9 mouse cellular contexts compared by ENCODE assay signal in the genomic region with DNA sequence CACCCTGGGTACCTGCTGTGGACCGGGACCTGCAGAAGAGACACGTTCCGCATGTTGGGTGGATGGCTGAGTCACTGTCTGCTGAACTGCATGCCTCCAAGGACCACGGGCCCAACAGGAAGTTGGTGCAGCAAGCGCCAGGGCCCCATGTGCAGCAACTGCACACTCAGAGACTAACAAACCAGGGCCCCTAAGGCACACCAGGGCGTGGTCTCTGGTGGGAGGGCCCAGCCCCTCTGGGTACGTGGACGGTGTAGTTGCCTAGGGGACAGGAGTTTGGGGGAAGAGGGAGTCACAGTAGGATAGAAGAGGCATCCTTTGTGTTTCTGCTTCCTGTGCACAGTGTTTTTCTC. TPM values are rescaled to one million over a fixed set of nuclear protein-coding genes. Genes with fewer than 3 reads are reported as not detected.
A peak's percentile ranks its signal among the peaks of the same experiment; 100 is the strongest.
DNase-seq lines count a peak whose midpoint lies in the region; TF ChIP-seq lines count a peak whose summit lies in the region.
"Had no signal": no experiment of that assay in that cellular context is flagged by ENCODE, and none has a peak within 500 bp of the region (broad histone marks: within the 10 kb centered on the region; RNA-seq: fewer than 3 reads in every experiment).

No protein-coding gene starts in this region.

- H3K79me2 ChIP-seq in heart, adult 2 months (replicated peaks; ENCODE audit: control insufficient read depth, insufficient read depth, low read length) = no peaks in the 10 kb centered on the region

- no peaks in the 10 kb centered on the region for H3K9me3 ChIP-seq in heart, embryonic 10.5 days

- DNase-seq in heart, adult 2 months = peak; percentile 40 to 65
- DNase-seq in heart, embryonic 10.5 days (ENCODE audit: low spot score) = no peak
- DNase-seq in lung, postnatal 10 days = peak; percentile 29
- DNase-seq in spleen, postnatal 4 days (ENCODE audit: low spot score in 2 of 2) = peak; percentile 68 to 80
- no peak for DNase-seq in retina, embryonic 14.5 days (ENCODE audit: low spot score)
- DNase-seq in left cerebral cortex, postnatal 25 days (ENCODE audit: low spot score in 2 of 2) = no peak
- DNase-seq in layer of hippocampus, adult 18-20 months (ENCODE audit: low spot score in 2 of 2) = no peak

- no peaks in the 10 kb centered on the region for H3K4me1 ChIP-seq in heart, adult 2 months (ENCODE audit: control insufficient read depth, insufficient read depth, low read length)
- peaks cover 6% of the 10 kb centered on the region; the same call in 1 of the 2 replicates for H3K4me1 ChIP-seq in heart, embryonic 10.5 days
- peaks cover 20% of the 10 kb centered on the region for H3K4me1 ChIP-seq in bone marrow macrophage, adult 2 months (ENCODE audit: control insufficient read depth, insufficient read depth, low read length)

- no peak overlapping the region for H3K27ac ChIP-seq in heart, adult 2 months
- H3K27ac ChIP-seq in heart, embryonic 10.5 days = no peak overlapping the region
- H3K27ac ChIP-seq in bone marrow macrophage, adult 2 months (ENCODE audit: insufficient read depth, low read depth, low read length) = peak overlapping the region; percentile 90
- H3K27ac ChIP-seq: kidney, postnatal 0 days had no signal

- WGBS in heart, adult 2 months = 54% methylated on average over 8 of the region's 8 CpGs
- WGBS in heart, embryonic 10.5 days = 72% methylated on average over 8 of the region's 8 CpGs

- H3K9ac ChIP-seq in heart, adult 2 months (ENCODE audit: low read depth, low read length) = no peak overlapping the region

- no peak for TF ChIP-seq EP300 in heart, adult 2 months (IDR thresholded peaks at IDR 0.05; ENCODE audit: insufficient read depth, low read depth, low read length)

- H3K4me3 ChIP-seq in heart, adult 2 months = no peak overlapping the region
- H3K4me3 ChIP-seq in heart, embryonic 10.5 days = no peak overlapping the region
- H3K4me3 ChIP-seq in bone marrow macrophage, adult 2 months (ENCODE audit: insufficient read depth, low read length) = peak overlapping the region; percentile 84

- no peaks in the 10 kb centered on the region for H3K36me3 ChIP-seq in heart, adult 2 months (ENCODE audit: control insufficient read depth, insufficient read depth, low read length)
- no peaks in the 10 kb centered on the region for H3K36me3 ChIP-seq in heart, embryonic 10.5 days

- no peaks in the 10 kb centered on the region for H3K27me3 ChIP-seq in heart, adult 2 months (ENCODE audit: control insufficient read depth, insufficient read depth, low read length)
- no peaks in the 10 kb centered on the region for H3K27me3 ChIP-seq in heart, embryonic 10.5 days (ENCODE audit: insufficient read depth, poor library complexity, severe bottlenecking)

- TF ChIP-seq POLR2A in heart, adult 2 months (IDR thresholded peaks at IDR 0.05; ENCODE audit: insufficient read depth, low read depth, low read length) = no peak
- no peak for TF ChIP-seq POLR2A in bone marrow macrophage, adult 2 months (IDR thresholded peaks at IDR 0.05; ENCODE audit: borderline replicate concordance, low read depth, low read length)

- intact Hi-C loops in heart, adult 2 months (cut with DNase I) = no loop called here
- intact Hi-C loops in left cerebral cortex, postnatal 25 days (cut with DNase I) = no loop called here

- no peak for TF ChIP-seq CTCF in heart, adult 2 months (IDR thresholded peaks at IDR 0.05)
- no peak for TF ChIP-seq CTCF in bone marrow macrophage, adult 2 months (IDR thresholded peaks at IDR 0.05; ENCODE audit: low read depth, low read length)

RNA-seq across cellular contexts. Expression of a gene that starts 27.9 kb away (rescaled TPM):
- under 1 TPM; 0.57 to 0.70 TPM for total RNA-seq in heart, adult 2 months (2021)
- polyA plus RNA-seq in heart, adult 2 months (2012; rRNA removed) = 0.82 and 1.3 TPM in 2 replicates
- 3.2 and 3.7 TPM in 2 replicates for polyA plus RNA-seq in heart, embryonic 10.5 days (2016; fragmentation: Nextera tagmentation; extraction: Ambion mirVana)
- polyA plus RNA-seq in bone marrow macrophage, adult 2 months (2012; ENCODE audit: insufficient read depth, insufficient read length, missing spikeins) = 1.4 and 1.6 TPM in 2 replicates
- total RNA-seq in left cerebral cortex, postnatal 25 days (2021) = 10 to 100 TPM; 18.3 to 21.4 TPM
- 10 to 100 TPM; 25.6 to 26.1 TPM for total RNA-seq in layer of hippocampus, adult 18-20 months (2021)

RNA-seq across cellular contexts. Expression of a gene that starts 29.0 kb away (rescaled TPM):
- total RNA-seq in heart, adult 2 months (2021) = 1 to 10 TPM; 2.3 to 3.5 TPM
- 1.6 and 2.1 TPM in 2 replicates for polyA plus RNA-seq in heart, adult 2 months (2012; rRNA removed)
- 4.2 and 4.8 TPM in 2 replicates for polyA plus RNA-seq in heart, embryonic 10.5 days (2016; fragmentation: Nextera tagmentation; extraction: Ambion mirVana)
- polyA plus RNA-seq in bone marrow macrophage, adult 2 months (2012; ENCODE audit: insufficient read depth, insufficient read length, missing spikeins) = 68.8 and 85.3 TPM in 2 replicates
- total RNA-seq in left cerebral cortex, postnatal 25 days (2021) = 100 to 1,000 TPM; 319 to 332 TPM
- 100 to 1,000 TPM; 760 to 810 TPM for total RNA-seq in layer of hippocampus, adult 18-20 months (2021)

Comparison
In these comparisons a context has a peak if more than half of its experiments do, and no peak if none do; other contexts are left out.
1. DNase-seq: peak in heart, adult 2 months (2 of 2), lung, postnatal 10 days (single experiment) and spleen, postnatal 4 days (2 of 2); none in heart, embryonic 10.5 days (single experiment), retina, embryonic 14.5 days (single experiment), left cerebral cortex, postnatal 25 days (0 of 2) and layer of hippocampus, adult 18-20 months (0 of 2).
2. RNA of a gene that starts 27.9 kb away (total RNA-seq): 25.6 to 26.1 TPM in layer of hippocampus, adult 18-20 months and 18.3 to 21.4 TPM in left cerebral cortex, postnatal 25 days; 0.57 to 0.70 TPM in heart, adult 2 months; every median in the first group is over 10 times any median in the second.
3. RNA of a gene that starts 29.0 kb away (total RNA-seq): 760 to 810 TPM in layer of hippocampus, adult 18-20 months and 319 to 332 TPM in left cerebral cortex, postnatal 25 days; 2.3 to 3.5 TPM in heart, adult 2 months; every median in the first group is over 10 times any median in the second.